Comparison of ENCODE assay signal across 8 mouse cellular contexts in the genomic region with DNA sequence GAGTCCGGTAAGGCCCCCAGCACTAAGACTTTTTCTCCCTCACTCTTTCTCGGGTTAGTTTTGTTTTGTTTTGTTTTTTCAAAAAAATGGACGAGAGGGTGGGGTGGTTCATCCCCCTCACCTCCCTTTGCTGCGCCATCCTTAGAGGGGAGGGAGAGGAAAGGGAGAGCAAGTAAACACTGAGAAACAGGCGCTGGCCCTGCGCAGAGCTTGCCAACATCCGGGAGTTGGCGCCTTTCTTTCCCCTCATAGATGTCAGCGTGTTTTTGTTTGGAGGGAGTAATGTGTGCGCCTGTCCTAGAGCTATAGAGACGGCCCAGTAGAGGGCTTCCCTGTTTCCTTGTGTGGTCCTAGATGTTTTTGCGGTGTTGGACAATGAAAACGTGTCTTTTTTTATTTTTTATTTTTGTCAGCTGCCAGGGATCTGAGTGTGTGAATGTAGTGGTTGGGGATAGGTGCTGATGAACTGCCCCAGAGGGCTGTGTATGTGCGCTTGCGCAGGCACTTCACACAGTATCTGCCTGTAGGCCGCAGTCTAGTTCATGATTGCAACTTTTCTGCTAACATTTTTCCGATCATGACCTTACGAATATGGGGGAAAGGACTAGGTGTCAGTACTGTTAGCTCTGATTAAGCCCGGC. TPM values are rescaled to one million over a fixed set of nuclear protein-coding genes. Genes with fewer than 3 reads are reported as not detected.
DNase-seq lines count a peak whose midpoint lies in the region; ATAC-seq and TF ChIP-seq lines count a peak whose summit lies in the region.

No protein-coding gene starts in this region.

- H3K4me3 ChIP-seq in heart, embryonic 12.5 days: peak overlapping the region; percentile 70
- peak overlapping the region; percentile 84 for H3K4me3 ChIP-seq in kidney, postnatal 0 days (replicated peaks; ENCODE audit: low read depth, low read length)
- H3K4me3 ChIP-seq in liver, embryonic 11.5 days (ENCODE audit: low read depth, low read length): peak overlapping the region; percentile 79

- H3K4me1 ChIP-seq in heart, embryonic 12.5 days (replicated peaks): peaks cover 59% of the 10 kb centered on the region
- peaks cover 28% of the 10 kb centered on the region for H3K4me1 ChIP-seq in kidney, postnatal 0 days (replicated peaks; ENCODE audit: insufficient read depth, low read length)
- H3K4me1 ChIP-seq in liver, embryonic 11.5 days (replicated peaks; ENCODE audit: control insufficient read depth, insufficient read depth, low read length): peaks cover 32% of the 10 kb centered on the region

- H3K36me3 ChIP-seq in heart, embryonic 12.5 days: peaks cover 3% of the 10 kb centered on the region; the same call in 1 of the 2 replicates
- no peaks in the 10 kb centered on the region for H3K36me3 ChIP-seq in kidney, postnatal 0 days (ENCODE audit: insufficient read depth, low read length)
- no peaks in the 10 kb centered on the region for H3K36me3 ChIP-seq in liver, embryonic 11.5 days (ENCODE audit: control insufficient read depth, insufficient read depth, low read length)
- H3K36me3 ChIP-seq in splenic B cell, adult 2 months (ENCODE audit: control insufficient read depth, insufficient read depth, low read length, poor library complexity, severe bottlenecking): no peaks in the 10 kb centered on the region

- peak; percentile 86 for DNase-seq in CD4-positive helper T cell, adult 2 months (ENCODE audit: low read depth, low spot score)
- DNase-seq in brain, embryonic 18.5 days (ENCODE audit: low read depth, low spot score): peak; percentile 76
- peak; percentile 94 for DNase-seq in kidney, postnatal 0 days (ENCODE audit: low spot score)
- peak; percentile 70 for DNase-seq in liver, embryonic 11.5 days (ENCODE audit: low spot score)
- peak; percentile 87 for DNase-seq in naive thymus-derived CD4-positive, alpha-beta T cell, adult 2 months (ENCODE audit: low read depth)
- peak; percentile 70 for DNase-seq in splenic B cell, adult 2 months (ENCODE audit: low read depth, low spot score)

- peak overlapping the region; percentile 75 for H3K4me2 ChIP-seq in heart, embryonic 12.5 days
- H3K4me2 ChIP-seq in kidney, postnatal 0 days (ENCODE audit: low read length): peak overlapping the region; percentile 86
- peak overlapping the region; percentile 97 for H3K4me2 ChIP-seq in liver, embryonic 11.5 days

- no peaks in the 10 kb centered on the region for H3K9me3 ChIP-seq in heart, embryonic 12.5 days (replicated peaks)
- no peaks in the 10 kb centered on the region for H3K9me3 ChIP-seq in kidney, postnatal 0 days (replicated peaks; ENCODE audit: low read length)
- no peaks in the 10 kb centered on the region for H3K9me3 ChIP-seq in liver, embryonic 11.5 days (ENCODE audit: control insufficient read depth, low read length)

- no peaks in the 10 kb centered on the region for H3K27me3 ChIP-seq in heart, embryonic 12.5 days (replicated peaks)
- H3K27me3 ChIP-seq in kidney, postnatal 0 days (ENCODE audit: insufficient read depth, low read length): no peaks in the 10 kb centered on the region
- no peaks in the 10 kb centered on the region for H3K27me3 ChIP-seq in liver, embryonic 11.5 days (replicated peaks; ENCODE audit: control insufficient read depth, insufficient read depth, low read length)
- H3K27me3 ChIP-seq in splenic B cell, adult 2 months (ENCODE audit: control insufficient read depth, insufficient read depth, low read length, poor library complexity, severe bottlenecking): no peaks in the 10 kb centered on the region

- H3K9ac ChIP-seq in heart, embryonic 12.5 days: peak overlapping the region; percentile 87
- H3K9ac ChIP-seq in kidney, postnatal 0 days (ENCODE audit: low read depth, low read length): peak overlapping the region; percentile 89
- H3K9ac ChIP-seq in liver, embryonic 11.5 days (ENCODE audit: low read depth, low read length): peak overlapping the region; percentile 80

- WGBS in heart, embryonic 12.5 days: 5% methylated on average over 19 of the region's 19 CpGs
- 2% methylated on average over 19 of the region's 19 CpGs for WGBS in kidney, postnatal 0 days
- 12% methylated on average over 19 of the region's 19 CpGs for WGBS in liver, embryonic 11.5 days

- peak overlapping the region; percentile 99 for H3K27ac ChIP-seq in heart, embryonic 12.5 days (ENCODE audit: poor library complexity, severe bottlenecking)
- H3K27ac ChIP-seq in kidney, postnatal 0 days: peak overlapping the region; percentile 100
- peak overlapping the region; percentile 98 for H3K27ac ChIP-seq in liver, embryonic 11.5 days (ENCODE audit: low read depth, low read length)

- no peak; the same call in 1 of the 2 replicates for TF ChIP-seq CTCF in kidney, postnatal 0 days (IDR thresholded peaks at IDR 0.05; ENCODE audit: low read depth)

- 0 out of 2 replicates have a peak, but pooled peaks have one; percentile 33 for ATAC-seq in erythroid progenitor cell, adult 5-6 weeks (replicated peaks; ENCODE audit: low FRiP score, poor library complexity, severe bottlenecking)
- peak; percentile 65 for ATAC-seq in heart, embryonic 12.5 days (ENCODE audit: insufficient number of reproducible peaks, low FRiP score)
- peak; percentile 55 for ATAC-seq in kidney, postnatal 0 days (replicated peaks; ENCODE audit: low FRiP score, low read depth)
- peak; percentile 45 for ATAC-seq in liver, embryonic 11.5 days (replicated peaks; ENCODE audit: low FRiP score)

RNA-seq across cellular contexts. Expression of a gene that starts 37.0 kb away (rescaled TPM):
- total RNA-seq in erythroid progenitor cell, adult 5-6 weeks (2015; ENCODE audit: low replicate concordance): 177 and 218 TPM in 2 replicates
- 324 and 405 TPM in 2 replicates for total RNA-seq in erythroid progenitor cell, adult 5-6 weeks (2017; ENCODE audit: low replicate concordance)
- 67.8 and 70.6 TPM in 2 replicates for polyA plus RNA-seq in heart, embryonic 12.5 days (2016; fragmentation: Nextera tagmentation; extraction: Ambion mirVana)
- 41.7 and 45.9 TPM in 2 replicates for polyA plus RNA-seq in kidney, postnatal 0 days (2015; fragmentation: Nextera tagmentation; extraction: Ambion mirVana)
- polyA plus RNA-seq in liver, embryonic 11.5 days (2014; fragmentation: Nextera tagmentation; extraction: Ambion mirVana): 66.2 and 66.3 TPM in 2 replicates

RNA-seq across cellular contexts. Expression of a gene that starts 37.2 kb away (rescaled TPM):
- total RNA-seq in erythroid progenitor cell, adult 5-6 weeks (2015; ENCODE audit: low replicate concordance): 6.1 TPM in 1 of 2 replicates, not detected in the other
- 4.6 TPM in 1 of 2 replicates, not detected in the other for total RNA-seq in erythroid progenitor cell, adult 5-6 weeks (2017; ENCODE audit: low replicate concordance)
- 4.2 and 5.0 TPM in 2 replicates for polyA plus RNA-seq in heart, embryonic 12.5 days (2016; fragmentation: Nextera tagmentation; extraction: Ambion mirVana)
- 9.6 and 11.4 TPM in 2 replicates for polyA plus RNA-seq in kidney, postnatal 0 days (2015; fragmentation: Nextera tagmentation; extraction: Ambion mirVana)
- 5.5 and 6.4 TPM in 2 replicates for polyA plus RNA-seq in liver, embryonic 11.5 days (2014; fragmentation: Nextera tagmentation; extraction: Ambion mirVana)

RNA-seq across cellular contexts. Expression of a gene that starts 47.5 kb away (rescaled TPM):
- 10.1 and 23.5 TPM in 2 replicates for total RNA-seq in erythroid progenitor cell, adult 5-6 weeks (2015; ENCODE audit: low replicate concordance)
- total RNA-seq in erythroid progenitor cell, adult 5-6 weeks (2017; ENCODE audit: low replicate concordance): 3.7 and 10.2 TPM in 2 replicates
- polyA plus RNA-seq in heart, embryonic 12.5 days (2016; fragmentation: Nextera tagmentation; extraction: Ambion mirVana): 1.8 TPM in 2 replicates
- 2.0 and 2.1 TPM in 2 replicates for polyA plus RNA-seq in kidney, postnatal 0 days (2015; fragmentation: Nextera tagmentation; extraction: Ambion mirVana)
- polyA plus RNA-seq in liver, embryonic 11.5 days (2014; fragmentation: Nextera tagmentation; extraction: Ambion mirVana): 2.4 and 3.9 TPM in 2 replicates

Comparison
In these comparisons a context has a peak if more than half of its experiments do, and no peak if none do; other contexts are left out.
1. Peak in every context shown above with its lines: DNase-seq, ATAC-seq, H3K4me3 ChIP-seq and H3K27ac ChIP-seq.